8 mouse cellular contexts compared by ENCODE assay signal in the genomic region with DNA sequence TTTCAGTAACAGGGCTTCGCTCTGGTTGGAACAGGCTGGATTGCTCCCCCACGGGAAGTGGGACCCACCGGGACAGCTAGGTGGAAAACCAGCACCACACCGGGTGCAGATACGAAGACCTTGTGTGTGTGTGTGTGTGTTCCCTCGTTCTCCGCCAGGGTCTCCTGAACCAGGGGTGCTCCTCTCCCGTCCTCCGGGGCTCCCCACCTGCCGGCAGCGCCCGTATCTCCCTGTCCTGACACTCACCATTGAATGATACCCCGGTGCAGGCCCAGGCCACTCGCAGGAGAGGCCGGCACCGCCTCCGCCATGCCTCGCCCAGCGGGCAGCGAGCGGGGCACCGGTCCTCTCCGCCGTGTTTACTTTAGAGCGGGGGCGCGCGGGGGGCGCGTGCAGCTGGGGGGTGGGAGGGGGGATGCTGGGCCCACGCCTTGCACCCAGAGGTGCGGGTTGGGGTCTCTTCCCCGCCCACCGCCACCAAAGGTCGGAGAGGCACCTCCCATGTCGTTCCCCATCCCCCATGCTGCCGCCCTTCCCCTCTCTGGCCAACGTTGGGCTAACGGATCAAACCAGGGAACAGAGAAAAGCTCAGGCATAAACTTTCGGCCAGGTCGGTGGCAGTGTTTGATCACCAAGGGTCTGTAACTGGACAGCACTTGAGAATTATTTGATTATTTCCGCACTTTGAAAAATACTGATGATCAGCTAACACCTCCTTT. TPM values are rescaled to one million over a fixed set of nuclear protein-coding genes. Genes with fewer than 3 reads are reported as not detected.
DNase-seq lines count a peak whose midpoint lies in the region; ATAC-seq lines count a peak whose summit lies in the region.

Rfx8 (minus strand) TSS at position 366 of the 719 bp plus-strand sequence.

- DNase-seq in adrenal gland, adult 2 months = peak; percentile 52
- no peak for DNase-seq in adrenal gland, postnatal 4 days (ENCODE audit: low spot score in 2 of 2)
- peak; percentile 56 for DNase-seq in thymus, postnatal 4 days
- DNase-seq in thymus, postnatal 14 days = no peak
- no peak for DNase-seq in left cerebral cortex, postnatal 4 days
- no peak for DNase-seq in right cerebral cortex, postnatal 25 days

- ATAC-seq in hematopoietic stem cell, adult 5-6 weeks (replicated peaks in 1 of 2; ENCODE audit: insufficient read depth in 1 of 2, low FRiP score in 2 of 2, low TSS enrichment in 1 of 2, low read depth in 1 of 2, poor library complexity in 2 of 2, severe bottlenecking in 2 of 2) = peak; percentile 27 to 32; a peak in 2 of 4 replicates
- ATAC-seq in megakaryocyte-erythroid progenitor cell, adult 5-6 weeks (replicated peaks; ENCODE audit: low FRiP score, low TSS enrichment, poor library complexity, severe bottlenecking) = 0 out of 2 replicates have a peak, but pooled peaks have one; percentile 37

- intact Hi-C loops in left cerebral cortex, postnatal 4 days (cut with DNase I) = no loop called here

RNA-seq across cellular contexts. Expression of gene Rfx8, which starts in this region (rescaled TPM):
- total RNA-seq in adrenal gland, adult 2 months (2021) = not detected
- polyA plus RNA-seq in adrenal gland, adult 2 months (2012; rRNA removed) = 0.10 TPM in 1 of 2 replicates, not detected in the other
- under 1 TPM; 0.39 to 0.93 TPM for total RNA-seq in adrenal gland, postnatal 4 days (2021)
- 0.65 and 3.3 TPM in 2 replicates for total RNA-seq in hematopoietic stem cell, adult 5-6 weeks (2017)
- not detected in 2 replicates for total RNA-seq in megakaryocyte-erythroid progenitor cell, adult 5-6 weeks (2014; fragmentation: Nextera tagmentation)
- 0.65 TPM in 1 of 2 replicates, not detected in the other for total RNA-seq in megakaryocyte-erythroid progenitor cell, adult 5-6 weeks (2017)
- total RNA-seq in left cerebral cortex, postnatal 4 days (2021) = under 1 TPM; 0.28 to 0.76 TPM

Comparison
In these comparisons a context has a peak if more than half of its experiments do, and no peak if none do; other contexts are left out.
1. Peak in DNase-seq in adrenal gland, adult 2 months; RNA of the gene not detected or under 1 TPM.
2. Peak in ATAC-seq in megakaryocyte-erythroid progenitor cell, adult 5-6 weeks; RNA of the gene not detected or under 1 TPM.